Mouse (Mus musculus) yolk sac, embryonic 10.5 days (tissue): ENCODE data around the gene Ehmt1.
A peak's percentile ranks its signal among the peaks of the same experiment; 100 is the strongest.

ENCODE experiments used
- DNase-seq: peaks from one replicate; pipeline ENCODE4 v3.0.0-alpha.2; 2017; ENCODE audit warnings: low spot score

Gene Ehmt1

GRCm38 (mm10) chr2:24912189-24912588 lies 7.2 kb downstream of the Ehmt1 start:
- DNase-seq, result no peak

GRCm38 (mm10) chr2:24910481-24910880 lies 8.9 kb downstream of the Ehmt1 start:
- no peak for DNase-seq

GRCm38 (mm10) chr2:24905653-24906155 lies 13.7 kb downstream of the Ehmt1 start:
- DNase-seq, result no peak

- DNase-seq, result no peak
These were observed 14.4 kb downstream of the Ehmt1 start for GRCm38 (mm10) chr2:24904823-24905652.

- DNase-seq, result no peak
These were observed 16.4 kb downstream of the Ehmt1 start for GRCm38 (mm10) chr2:24902999-24903398.

GRCm38 (mm10) chr2:24901055-24901454 lies 18.4 kb downstream of the Ehmt1 start:
- DNase-seq, result no peak

- no peak for DNase-seq
These were observed 20.1 kb downstream of the Ehmt1 start for GRCm38 (mm10) chr2:24899292-24899691.

GRCm38 (mm10) chr2:24896761-24897160 lies 22.7 kb downstream of the Ehmt1 start:
- no peak for DNase-seq

- no peak for DNase-seq
These were observed 25.2 kb downstream of the Ehmt1 start for GRCm38 (mm10) chr2:24894211-24894610.

GRCm38 (mm10) chr2:24892318-24892717 lies 27.1 kb downstream of the Ehmt1 start:
- peak; percentile 28 for DNase-seq

- no peak for DNase-seq
These were observed 28.6 kb downstream of the Ehmt1 start for GRCm38 (mm10) chr2:24890541-24891447.

- DNase-seq, result no peak
These were observed 30.5 kb downstream of the Ehmt1 start for GRCm38 (mm10) chr2:24888895-24889294.

GRCm38 (mm10) chr2:24880686-24881085 lies 38.7 kb downstream of the Ehmt1 start:
- DNase-seq, result no peak

- no peak for DNase-seq
These were observed 48.5 kb downstream of the Ehmt1 start for GRCm38 (mm10) chr2:24870952-24871351.

- no peak for DNase-seq
These were observed 56.4 kb downstream of the Ehmt1 start for GRCm38 (mm10) chr2:24863010-24863409.

GRCm38 (mm10) chr2:24852408-24852807 lies 67.0 kb downstream of the Ehmt1 start:
- DNase-seq, result no peak

GRCm38 (mm10) chr2:24846557-24846956 lies 72.9 kb downstream of the Ehmt1 start:
- no peak for DNase-seq

GRCm38 (mm10) chr2:24845256-24845655 lies 74.2 kb downstream of the Ehmt1 start:
- no peak for DNase-seq

GRCm38 (mm10) chr2:24830614-24831013 lies 88.8 kb downstream of the Ehmt1 start:
- DNase-seq, result no peak

- no peak for DNase-seq
These were observed 109.7 kb downstream of the Ehmt1 start for GRCm38 (mm10) chr2:24809746-24810145.

- DNase-seq, result no peak
These were observed 111.7 kb downstream of the Ehmt1 start for GRCm38 (mm10) chr2:24807691-24808090.

GRCm38 (mm10) chr2:24807036-24807435 lies 112.4 kb downstream of the Ehmt1 start:
- DNase-seq, result no peak

GRCm38 (mm10) chr2:24806143-24806542 lies 113.3 kb downstream of the Ehmt1 start:
- no peak for DNase-seq
